Mouse (Mus musculus) bone marrow macrophage, adult 2 months (primary cell): ENCODE data around the gene Gpr107. TPM values are rescaled to one million over a fixed set of nuclear protein-coding genes. Genes with fewer than 3 reads are reported as not detected.

Experiments used
- H3K27ac ChIP-seq: 2 replicates; pipeline ENCODE4 v1.5.1; 2012; ENCODE audit warnings: low read depth, low read length; ENCODE audit not compliant: insufficient read depth
- H3K4me1 ChIP-seq: 2 replicates; pipeline ENCODE4 v1.6.1; 2012; ENCODE audit warnings: low read length; ENCODE audit not compliant: control insufficient read depth, insufficient read depth
- H3K4me3 ChIP-seq: 2 replicates; pipeline ENCODE4 v1.5.1; 2012; ENCODE audit warnings: mild to moderate bottlenecking, low read length, moderate library complexity; ENCODE audit not compliant: insufficient read depth
- CTCF ChIP-seq: IDR thresholded peaks from 2 replicates; pipeline ENCODE4 v1.5.1; 2012; ENCODE audit warnings: low read depth, mild to moderate bottlenecking, low read length, moderate library complexity
- POLR2A ChIP-seq: IDR thresholded peaks from 2 replicates; pipeline ENCODE4 v1.6.1; 2012; ENCODE audit warnings: mild to moderate bottlenecking, low read depth, low read length, borderline replicate concordance
- polyA plus RNA-seq: library from polyadenylated mRNA; stranded (reverse); fragments of >200 nt; gene quantifications from 2 replicates; pipeline ENCODE4 v1.2.4, GENCODE M21; 2012; ENCODE audit not compliant: missing spikeins, insufficient read depth, insufficient read length

The Gpr107 gene
- polyA plus RNA-seq, 1 experiment: 80.8 TPM

GRCm38 (mm10) chr2:31246251-31246971 is 94.3 kb downstream of the Gpr107 start:
- TF ChIP-seq CTCF (no peak), POLR2A (no peak)
- Histone ChIP-seq H3K27ac (no peak overlapping the region), H3K4me1 (peaks cover 9% of the 10 kb centered on the region), H3K4me3 (peak overlapping the region; percentile 73)

- peaks cover 9% of the 10 kb centered on the region for H3K4me1 ChIP-seq
- no peak overlapping the region for H3K27ac ChIP-seq
- TF ChIP-seq CTCF: no peak
- no peak for TF ChIP-seq POLR2A
- H3K4me3 ChIP-seq: no peak overlapping the region
Measured at GRCm38 (mm10) chr2:31248856-31249255, 96.7 kb downstream of the Gpr107 start.

- Histone ChIP-seq H3K4me1 (peaks cover 4% of the 10 kb centered on the region), H3K27ac (no peak overlapping the region), H3K4me3 (no peak overlapping the region)
- TF ChIP-seq POLR2A (no peak), CTCF (no peak)
Measured at GRCm38 (mm10) chr2:31252167-31252566, 100.1 kb downstream of the Gpr107 start.

GRCm38 (mm10) chr2:31253463-31253862 is 101.3 kb downstream of the Gpr107 start:
- TF ChIP-seq POLR2A (no peak), CTCF (no peak)
- Histone ChIP-seq H3K27ac (no peak overlapping the region), H3K4me1 (peaks cover 5% of the 10 kb centered on the region), H3K4me3 (no peak overlapping the region)

- peaks cover 11% of the 10 kb centered on the region for H3K4me1 ChIP-seq
- TF ChIP-seq POLR2A (no peak), CTCF (no peak)
- H3K27ac ChIP-seq: no peak overlapping the region
Measured at GRCm38 (mm10) chr2:31254806-31255205, 102.7 kb downstream of the Gpr107 start.

GRCm38 (mm10) chr2:31255952-31256938 is 104.1 kb downstream of the Gpr107 start:
- no peak overlapping the region for H3K4me3 ChIP-seq
- H3K27ac ChIP-seq: no peak overlapping the region
- TF ChIP-seq CTCF (peak; percentile 14; the same call in 1 of the 2 replicates), POLR2A (no peak)
- peaks cover 11% of the 10 kb centered on the region for H3K4me1 ChIP-seq

More at GRCm38 (mm10) chr2:31254806-31255205, 102.7 kb downstream of the Gpr107 start:
- no peak overlapping the region for H3K4me3 ChIP-seq

- no peak overlapping the region for H3K27ac ChIP-seq
- no peak for TF ChIP-seq CTCF
- H3K4me1 ChIP-seq: peaks cover 11% of the 10 kb centered on the region
- H3K4me3 ChIP-seq: no peak overlapping the region
Measured at GRCm38 (mm10) chr2:31257096-31257495, 105.0 kb downstream of the Gpr107 start.

GRCm38 (mm10) chr2:31258609-31259366 is 106.7 kb downstream of the Gpr107 start:
- peaks cover 11% of the 10 kb centered on the region for H3K4me1 ChIP-seq
- no peak overlapping the region for H3K27ac ChIP-seq
- TF ChIP-seq CTCF (no peak), POLR2A (no peak)
- H3K4me3 ChIP-seq: peak overlapping the region; percentile 66

GRCm38 (mm10) chr2:31259367-31259920 is 107.3 kb downstream of the Gpr107 start:
- no peak for TF ChIP-seq POLR2A
- TF ChIP-seq CTCF: no peak
- no peak overlapping the region for H3K27ac ChIP-seq
- peaks cover 14% of the 10 kb centered on the region for H3K4me1 ChIP-seq
- peak overlapping the region; percentile 66 for H3K4me3 ChIP-seq
